Mouse (Mus musculus): Measurements from ENCODE around the gene Tm4sf4. TPM values are rescaled to one million over a fixed set of nuclear protein-coding genes. Genes with fewer than 3 reads are reported as not detected.

Gene Tm4sf4
- 0.46 and 0.96 TPM in 2 replicates for polyA plus RNA-seq (2015; fragmentation: Nextera tagmentation; extraction: Ambion mirVana)

GRCm38 (mm10) chr3:57425089-57425730, at the start of gene Tm4sf4:
Gene Tm4sf4 (plus strand): TSS chr3:57425314.

Other genes with a start within 250 kb of the Tm4sf4 start
- 42.3 and 44.4 TPM in 2 replicates for gene Tm4sf1, start 123.3 kb upstream of the Tm4sf4 start, polyA plus RNA-seq (2015; fragmentation: Nextera tagmentation; extraction: Ambion mirVana)
- 12.3 and 14.9 TPM in 2 replicates for gene Wwtr1, start 150.6 kb downstream of the Tm4sf4 start, polyA plus RNA-seq (2015; fragmentation: Nextera tagmentation; extraction: Ambion mirVana)
- 70.8 and 76.3 TPM in 2 replicates for gene Commd2, start 226.4 kb downstream of the Tm4sf4 start, polyA plus RNA-seq (2015; fragmentation: Nextera tagmentation; extraction: Ambion mirVana)